Mouse (Mus musculus) liver, embryonic 16.5 days (tissue): Measurements from ENCODE around the gene Saysd1. TPM values are rescaled to one million over a fixed set of nuclear protein-coding genes. Genes with fewer than 3 reads are reported as not detected.
"Not testable (repeated sequence)": the region's sequence is repeated elsewhere in the genome, so short reads cannot be mapped to it uniquely, and the experiment has no call there.

ENCODE experiments used
- ATAC-seq: fragments of 200-750 bp; cut with Nextera tagmentation; 2 replicates; pipeline ENCODE4 v1.8.0; 2017; ENCODE audit warnings: low read depth, mild to moderate bottlenecking, moderate number of reproducible peaks, moderate library complexity
- H3K27ac ChIP-seq: fragments of 300-500 bp; sonication (generic); 2 replicates; pipeline ENCODE4 v1.5.1; 2014; ENCODE audit warnings: mild to moderate bottlenecking, low read length
- H3K27me3 ChIP-seq: fragments of 300-500 bp; sonication (generic); 2 replicates; pipeline ENCODE4 v1.6.1; 2014; ENCODE audit warnings: low read depth, low read length, mixed read lengths; ENCODE audit not compliant: control insufficient read depth, insufficient read depth
- H3K36me3 ChIP-seq: fragments of 300-500 bp; sonication (generic); 2 replicates; pipeline ENCODE4 v1.6.1; 2014; ENCODE audit warnings: mild to moderate bottlenecking; ENCODE audit not compliant: control insufficient read depth, insufficient read depth
- H3K4me1 ChIP-seq: fragments of 300-500 bp; sonication (generic); 2 replicates; pipeline ENCODE4 v1.6.1; 2014; ENCODE audit warnings: low read depth, low read length, mixed read lengths; ENCODE audit not compliant: control insufficient read depth
- H3K4me2 ChIP-seq: fragments of 300-500 bp; sonication (generic); 2 replicates; pipeline ENCODE4 v1.6.1; 2014; ENCODE audit warnings: low read depth, low read length, mixed read lengths
- H3K4me3 ChIP-seq: fragments of 300-500 bp; sonication (generic); 2 replicates; pipeline ENCODE4 v1.5.1; 2014; ENCODE audit warnings: low read depth, mild to moderate bottlenecking, low read length
- H3K9ac ChIP-seq: fragments of 300-500 bp; sonication (generic); 2 replicates; pipeline ENCODE4 v1.6.1; 2014; ENCODE audit warnings: low read depth, low read length
- H3K9me3 ChIP-seq: fragments of 300-500 bp; sonication (generic); replicated peaks from 2 replicates; pipeline ENCODE4 v1.6.1; 2016; ENCODE audit warnings: low read length; ENCODE audit not compliant: control insufficient read depth
- WGBS: fragments of 180-500 bp; shearing (Covaris S2); extraction: QIAGEN DNeasy Blood & Tissue Kit; methylation state at CpG from one replicate; pipeline ENCODE4 v1.1.7; 2014; ENCODE audit not compliant: insufficient replicate concordance; 5-methylcytosine and 5-hydroxymethylcytosine counted together
- polyA plus RNA-seq: library from polyadenylated mRNA; unstranded; fragments of >200 nt; fragmentation: Nextera tagmentation; extraction: Ambion mirVana; gene quantifications from 2 replicates; pipeline ENCODE4 v1.2.1, GENCODE M21; 2015

The Saysd1 gene
- polyA plus RNA-seq, 1 experiment from 2014 or later, result 4.0 TPM

DNA sequence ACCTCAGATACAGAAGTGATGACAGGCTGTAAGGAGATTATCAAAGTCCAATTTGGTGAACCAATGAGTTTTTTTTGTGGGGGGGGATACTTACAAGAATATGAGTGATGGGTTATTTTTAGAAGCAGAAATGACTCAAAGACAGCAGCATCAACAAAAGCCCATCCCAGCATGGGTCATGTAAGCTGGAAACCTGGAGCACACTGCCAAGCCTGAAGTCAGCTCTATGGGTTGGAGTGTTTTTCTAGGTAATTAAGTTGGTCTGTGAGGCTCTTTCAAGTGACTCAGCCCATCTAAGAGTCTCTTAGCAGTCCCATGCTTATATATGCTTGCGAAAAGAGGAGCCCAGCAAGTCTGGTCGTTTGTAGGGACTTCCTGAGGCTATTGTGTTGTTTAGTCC is 91.0 kb downstream of the Saysd1 start:
- no peaks in the 10 kb centered on the region for H3K36me3 ChIP-seq
- no peak overlapping the region for H3K4me2 ChIP-seq
- no peak overlapping the region for H3K27ac ChIP-seq
- ATAC-seq, result no peak
- WGBS, result 40% methylated on average over 2 of the region's 2 CpGs
- no peak overlapping the region for H3K9ac ChIP-seq
- no peaks in the 10 kb centered on the region for H3K4me1 ChIP-seq
- no peaks in the 10 kb centered on the region for H3K27me3 ChIP-seq
- H3K4me3 ChIP-seq, result no peak overlapping the region
- H3K9me3 ChIP-seq, result no peaks in the 10 kb centered on the region

- H3K4me2 ChIP-seq, result no peak overlapping the region
- no peaks in the 10 kb centered on the region for H3K36me3 ChIP-seq
- H3K4me1 ChIP-seq, result no peaks in the 10 kb centered on the region
- 64% methylated on average over 1 of the region's 1 CpGs for WGBS
- H3K9ac ChIP-seq, result no peak overlapping the region
- H3K9me3 ChIP-seq, result no peaks in the 10 kb centered on the region
- no peak overlapping the region for H3K27ac ChIP-seq
- ATAC-seq, result no peak
- no peak overlapping the region for H3K4me3 ChIP-seq
- no peaks in the 10 kb centered on the region for H3K27me3 ChIP-seq
These were observed 94.3 kb downstream of the Saysd1 start for GRCm38 (mm10) chr14:20044036-20044435.

- no peaks in the 10 kb centered on the region for H3K36me3 ChIP-seq
- no peak for ATAC-seq
- H3K27ac ChIP-seq, result no peak overlapping the region
- no peaks in the 10 kb centered on the region for H3K4me1 ChIP-seq
- WGBS, result 30% methylated on average over 2 of the region's 2 CpGs
- no peak overlapping the region for H3K9ac ChIP-seq
- H3K27me3 ChIP-seq, result no peaks in the 10 kb centered on the region
- no peak overlapping the region for H3K4me3 ChIP-seq
- no peak overlapping the region for H3K4me2 ChIP-seq
- no peaks in the 10 kb centered on the region for H3K9me3 ChIP-seq
These were observed 96.5 kb downstream of the Saysd1 start for GRCm38 (mm10) chr14:20041836-20042235.

DNA sequence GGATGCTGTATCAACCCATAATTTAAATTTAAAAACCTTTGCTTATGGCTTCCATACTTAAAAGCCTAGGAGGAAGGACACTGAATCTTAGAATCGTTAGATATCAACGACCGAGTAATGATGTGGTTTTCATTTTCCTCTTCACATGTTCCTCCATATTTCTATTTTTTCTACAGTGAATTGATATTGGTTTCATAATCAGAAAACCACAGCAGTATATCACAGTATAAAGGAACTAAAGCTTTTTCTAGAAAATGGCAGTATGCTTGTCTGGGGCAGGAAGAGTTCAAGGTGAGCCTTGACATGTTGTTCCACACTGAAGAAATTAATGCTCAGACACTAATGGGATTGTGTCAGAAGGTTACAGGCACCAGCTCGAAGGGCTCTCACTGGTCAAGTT is 97.4 kb downstream of the Saysd1 start:
- 61% methylated on average over 4 of the region's 4 CpGs for WGBS
- ATAC-seq, result no peak
- H3K27ac ChIP-seq, result no peak overlapping the region

GRCm38 (mm10) chr14:20039795-20040194 is 98.5 kb downstream of the Saysd1 start:
- ATAC-seq, result no peak
- Histone ChIP-seq H3K4me3 (no peak overlapping the region), H3K9me3 (no peaks in the 10 kb centered on the region), H3K27me3 (no peaks in the 10 kb centered on the region), H3K4me2 (no peak overlapping the region), H3K4me1 (no peaks in the 10 kb centered on the region), H3K9ac (no peak overlapping the region), H3K36me3 (no peaks in the 10 kb centered on the region), H3K27ac (no peak overlapping the region)
- 58% methylated on average over 2 of the region's 2 CpGs for WGBS

More for the DNA sequence above, 97.4 kb downstream of the Saysd1 start:
- no peaks in the 10 kb centered on the region for H3K36me3 ChIP-seq
- no peaks in the 10 kb centered on the region for H3K4me1 ChIP-seq
- H3K9me3 ChIP-seq, result no peaks in the 10 kb centered on the region
- H3K4me3 ChIP-seq, result no peak overlapping the region
- no peaks in the 10 kb centered on the region for H3K27me3 ChIP-seq
- no peak overlapping the region for H3K9ac ChIP-seq
- no peak overlapping the region for H3K4me2 ChIP-seq

GRCm38 (mm10) chr14:20032738-20033116 is 105.6 kb downstream of the Saysd1 start:
- Histone ChIP-seq H3K4me1 (no peaks in the 10 kb centered on the region), H3K4me2 (no peak overlapping the region), H3K4me3 (no peak overlapping the region), H3K9ac (no peak overlapping the region), H3K9me3 (no peaks in the 10 kb centered on the region), H3K36me3 (no peaks in the 10 kb centered on the region), H3K27me3 (no peaks in the 10 kb centered on the region), H3K27ac (no peak overlapping the region)
- 52% methylated on average over 1 of the region's 3 CpGs for WGBS
- no peak for ATAC-seq

GRCm38 (mm10) chr14:20032016-20032737 is 106.2 kb downstream of the Saysd1 start:
- no peaks in the 10 kb centered on the region for H3K36me3 ChIP-seq
- 69% methylated on average over 19 of the region's 19 CpGs for WGBS
- no peak overlapping the region for H3K4me3 ChIP-seq
- H3K27me3 ChIP-seq, result no peaks in the 10 kb centered on the region
- no peak overlapping the region for H3K27ac ChIP-seq
- no peaks in the 10 kb centered on the region for H3K9me3 ChIP-seq
- H3K4me2 ChIP-seq, result no peak overlapping the region
- no peaks in the 10 kb centered on the region for H3K4me1 ChIP-seq
- no peak for ATAC-seq
- no peak overlapping the region for H3K9ac ChIP-seq

- H3K27me3 ChIP-seq, result no peaks in the 10 kb centered on the region
- no peak overlapping the region for H3K4me2 ChIP-seq
- WGBS, result 42% methylated on average over 3 of the region's 3 CpGs
- no peaks in the 10 kb centered on the region for H3K9me3 ChIP-seq
- H3K36me3 ChIP-seq, result no peaks in the 10 kb centered on the region
- H3K4me3 ChIP-seq, result no peak overlapping the region
- no peaks in the 10 kb centered on the region; the same call in 1 of the 2 replicates for H3K4me1 ChIP-seq
- no peak overlapping the region for H3K9ac ChIP-seq
- H3K27ac ChIP-seq, result no peak overlapping the region
- no peak for ATAC-seq
These were observed 108.7 kb downstream of the Saysd1 start for GRCm38 (mm10) chr14:20029606-20030005.

DNA sequence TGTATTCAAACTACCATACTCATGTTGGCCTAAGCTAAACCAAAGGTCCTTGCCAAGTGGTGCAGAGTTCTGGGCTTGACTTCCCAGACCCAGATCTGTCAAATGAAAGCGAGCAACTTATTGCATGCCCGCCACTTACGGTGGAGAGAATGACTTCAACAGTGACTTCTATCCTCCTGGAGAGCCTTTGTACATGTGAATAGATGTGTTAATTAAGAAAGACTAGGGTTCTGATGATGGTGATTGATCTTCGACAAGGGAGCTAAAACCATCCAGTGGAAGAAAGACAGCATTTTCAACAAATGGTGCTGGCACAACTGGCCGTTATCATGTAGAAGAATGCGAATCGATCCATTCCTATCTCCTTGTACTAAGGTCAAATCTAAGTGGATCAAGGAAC is 110.9 kb downstream of the Saysd1 start:
- H3K4me1 ChIP-seq, H3K4me3 ChIP-seq, H3K4me2 ChIP-seq, ATAC-seq, H3K27me3 ChIP-seq, H3K36me3 ChIP-seq, H3K9ac ChIP-seq, H3K9me3 ChIP-seq, H3K27ac ChIP-seq: not testable (repeated sequence)
- 78% methylated on average over 7 of the region's 7 CpGs for WGBS
